ENCODE assay signal across 8 mouse cellular contexts in genomic region chr10:127339683-127340576, GRCm38 (mm10). TPM values are rescaled to one million over a fixed set of nuclear protein-coding genes. Genes with fewer than 3 reads are reported as not detected.
DNase-seq lines count a peak whose midpoint lies in the region; ATAC-seq and TF ChIP-seq lines count a peak whose summit lies in the region.
"Had no signal": no experiment of that assay in that cellular context is flagged by ENCODE, and none has a peak within 500 bp of the region (broad histone marks: within the 10 kb centered on the region; RNA-seq: fewer than 3 reads in every experiment).

No protein-coding gene starts in this region.

- no peak for TF ChIP-seq CTCF in lung, embryonic 14.5 days (IDR thresholded peaks at IDR 0.05; ENCODE audit: low read depth)

- H3K9me3 ChIP-seq in ES-E14 (ENCODE audit: control insufficient read depth, insufficient read depth, low read depth, low read length): no peaks in the 10 kb centered on the region
- H3K9me3 ChIP-seq in forebrain, embryonic 12.5 days: no peaks in the 10 kb centered on the region
- H3K9me3 ChIP-seq in hindbrain, embryonic 15.5 days: no peaks in the 10 kb centered on the region
- no peaks in the 10 kb centered on the region for H3K9me3 ChIP-seq in lung, embryonic 14.5 days (ENCODE audit: low read depth, low read length)
- no peaks in the 10 kb centered on the region for H3K9me3 ChIP-seq in stomach, embryonic 14.5 days (ENCODE audit: control insufficient read depth, low read depth, low read length)

- H3K9ac ChIP-seq in ES-E14 (ENCODE audit: insufficient read depth, low read depth, low read length, poor library complexity, severe bottlenecking): peak overlapping the region; percentile 83
- H3K9ac ChIP-seq in forebrain, embryonic 12.5 days: peak overlapping the region; percentile 44
- no peak overlapping the region for H3K9ac ChIP-seq in hindbrain, embryonic 15.5 days
- H3K9ac ChIP-seq in lung, embryonic 14.5 days: peak overlapping the region; percentile 66
- H3K9ac ChIP-seq in stomach, embryonic 14.5 days (replicated peaks; ENCODE audit: low read depth, low read length): peak overlapping the region; percentile 57

- peaks cover 13 to 22% of the 10 kb centered on the region in 2 experiments for H3K4me1 ChIP-seq in ES-E14 (ENCODE audit: control insufficient read depth in 2 of 2, insufficient read depth in 2 of 2, low read length in 2 of 2, poor library complexity in 1 of 2)
- H3K4me1 ChIP-seq in forebrain, embryonic 12.5 days: peaks cover 38% of the 10 kb centered on the region
- peaks cover 34% of the 10 kb centered on the region for H3K4me1 ChIP-seq in hindbrain, embryonic 15.5 days (replicated peaks)
- no peaks in the 10 kb centered on the region for H3K4me1 ChIP-seq in lung, embryonic 14.5 days (ENCODE audit: insufficient read depth)
- 0 out of 2 replicates have a peak, but pooled peaks cover 6% of the 10 kb centered on the region for H3K4me1 ChIP-seq in stomach, embryonic 14.5 days (ENCODE audit: control insufficient read depth, insufficient read depth, low read length)

- H3K27ac ChIP-seq in ES-E14 (ENCODE audit: insufficient read depth, low read depth, low read length, poor library complexity, severe bottlenecking): peak overlapping the region; percentile 95
- H3K27ac ChIP-seq in forebrain, embryonic 12.5 days: peak overlapping the region; percentile 70
- H3K27ac ChIP-seq in hindbrain, embryonic 15.5 days (replicated peaks): peak overlapping the region; percentile 66
- peak overlapping the region; percentile 96 for H3K27ac ChIP-seq in lung, embryonic 14.5 days (ENCODE audit: low read depth)
- peak overlapping the region; percentile 97 for H3K27ac ChIP-seq in stomach, embryonic 14.5 days (ENCODE audit: low read length)

- peak overlapping the region; percentile 78 for H3K4me2 ChIP-seq in forebrain, embryonic 12.5 days
- peak overlapping the region; percentile 66 for H3K4me2 ChIP-seq in hindbrain, embryonic 15.5 days
- H3K4me2 ChIP-seq in lung, embryonic 14.5 days: peak overlapping the region; percentile 88
- peak overlapping the region; percentile 92 for H3K4me2 ChIP-seq in stomach, embryonic 14.5 days (replicated peaks; ENCODE audit: low read depth, low read length)

- WGBS in forebrain, embryonic 12.5 days: under 1% methylated on average over 41 of the region's 42 CpGs
- WGBS in hindbrain, embryonic 15.5 days: under 1% methylated on average over 40 of the region's 42 CpGs
- WGBS in lung, embryonic 14.5 days: under 1% methylated on average over 40 of the region's 42 CpGs
- WGBS in stomach, embryonic 14.5 days: under 1% methylated on average over 39 of the region's 42 CpGs

- H3K36me3 ChIP-seq in ES-E14 (ENCODE audit: control insufficient read depth, insufficient read depth, low read length, poor library complexity, severe bottlenecking): peaks cover 11% of the 10 kb centered on the region
- no peaks in the 10 kb centered on the region for H3K36me3 ChIP-seq in forebrain, embryonic 12.5 days (replicated peaks)
- H3K36me3 ChIP-seq in hindbrain, embryonic 15.5 days: no peaks in the 10 kb centered on the region
- H3K36me3 ChIP-seq in lung, embryonic 14.5 days (ENCODE audit: insufficient read depth): peaks cover 23% of the 10 kb centered on the region
- peaks cover 9% of the 10 kb centered on the region; the same call in 1 of the 2 replicates for H3K36me3 ChIP-seq in stomach, embryonic 14.5 days (ENCODE audit: control insufficient read depth, insufficient read depth, low read length)

- H3K4me3 ChIP-seq in ES-E14 (ENCODE audit: insufficient read depth in 1 of 2, low read depth in 1 of 2, low read length in 2 of 2, poor library complexity in 1 of 2, severe bottlenecking in 1 of 2): peak overlapping the region; percentile 71 to 89
- peak overlapping the region; percentile 41 for H3K4me3 ChIP-seq in forebrain, embryonic 12.5 days (replicated peaks)
- peak overlapping the region; percentile 36 for H3K4me3 ChIP-seq in hindbrain, embryonic 15.5 days
- H3K4me3 ChIP-seq in lung, embryonic 14.5 days (ENCODE audit: low read depth, low read length): peak overlapping the region; percentile 57
- peak overlapping the region; percentile 57 for H3K4me3 ChIP-seq in stomach, embryonic 14.5 days (ENCODE audit: low read depth, low read length)

- peak; percentile 57 for ATAC-seq in forebrain, embryonic 12.5 days (ENCODE audit: low FRiP score)
- no peak for ATAC-seq in hindbrain, embryonic 15.5 days (ENCODE audit: low FRiP score, low read depth)
- ATAC-seq in lung, embryonic 14.5 days (ENCODE audit: insufficient read depth): peak; percentile 65
- ATAC-seq in stomach, embryonic 14.5 days (ENCODE audit: insufficient number of reproducible peaks, insufficient read depth, low FRiP score, low read depth): peak; percentile 31; the same call in 1 of the 2 replicates

- H3K27me3 ChIP-seq in forebrain, embryonic 12.5 days: peaks cover 42% of the 10 kb centered on the region
- peaks cover 38% of the 10 kb centered on the region for H3K27me3 ChIP-seq in hindbrain, embryonic 15.5 days
- peaks cover 15% of the 10 kb centered on the region; the same call in 1 of the 2 replicates for H3K27me3 ChIP-seq in lung, embryonic 14.5 days (ENCODE audit: insufficient read depth, low read length)
- H3K27me3 ChIP-seq in stomach, embryonic 14.5 days (ENCODE audit: control insufficient read depth, insufficient read depth, low read length): no peaks in the 10 kb centered on the region

- in situ Hi-C loops in ES-E14 (cut with MboI; ENCODE audit: low sequenced_read_pairs in 2 of 2, unreplicated experiment in 2 of 2): no loop called here

- peak; percentile 27 to 29 for DNase-seq in B cell, adult 2 months
- DNase-seq in ES-E14 (ENCODE audit: low read depth, low spot score): no peak
- DNase-seq in lung, embryonic 14.5 days: peak; percentile 90
- no peak for DNase-seq in cerebellum, adult 9-10 months

TF ChIP-seq in ES-E14, 5 proteins besides CTCF, POLR2A, EP300 and RAD21:
- no peak for TF ChIP-seq MAFK (IDR thresholded peaks at IDR 0.05; ENCODE audit: insufficient read depth, low read depth, low read length)
- no peak for TF ChIP-seq ZC3H11A (IDR thresholded peaks at IDR 0.05; ENCODE audit: borderline replicate concordance, low read depth, low read length)
- TF ChIP-seq HCFC1 (IDR thresholded peaks at IDR 0.05; ENCODE audit: borderline replicate concordance, insufficient read depth, low read length): no peak; the same call in 1 of the 2 replicates
- TF ChIP-seq ZNF384 (IDR thresholded peaks at IDR 0.05; ENCODE audit: low read depth, low read length): no peak
- no peak for TF ChIP-seq CHD2 (IDR thresholded peaks at IDR 0.05; ENCODE audit: low read depth, low read length)

RNA-seq across cellular contexts. Expression of gene Gli1, which starts 1.8 kb away (rescaled TPM):
- total RNA-seq in ES-E14 (2012; rRNA removed): 14.9 and 47.3 TPM in 2 replicates
- polyA plus RNA-seq in forebrain, embryonic 12.5 days (2016; fragmentation: Nextera tagmentation; extraction: Ambion mirVana): 3.2 and 3.6 TPM in 2 replicates
- polyA plus RNA-seq in hindbrain, embryonic 15.5 days (2015; fragmentation: Nextera tagmentation; extraction: Ambion mirVana): 1.6 and 2.0 TPM in 2 replicates
- polyA plus RNA-seq in lung, embryonic 14.5 days (2014; fragmentation: Nextera tagmentation; extraction: Ambion mirVana): 14.7 and 16.9 TPM in 2 replicates
- 15.5 and 17.6 TPM in 2 replicates for polyA plus RNA-seq in stomach, embryonic 14.5 days (2014; fragmentation: Nextera tagmentation; extraction: Ambion mirVana)

RNA-seq across cellular contexts. Expression of gene Inhbe, which starts 14.3 kb away (rescaled TPM):
- 0.22 and 0.69 TPM in 2 replicates for total RNA-seq in ES-E14 (2012; rRNA removed)
- polyA plus RNA-seq in forebrain, embryonic 12.5 days (2016; fragmentation: Nextera tagmentation; extraction: Ambion mirVana): 0.06 TPM in 1 of 2 replicates, not detected in the other
- 0.09 TPM in 1 of 2 replicates, not detected in the other for polyA plus RNA-seq in hindbrain, embryonic 15.5 days (2015; fragmentation: Nextera tagmentation; extraction: Ambion mirVana)
- polyA plus RNA-seq in lung, embryonic 14.5 days (2014; fragmentation: Nextera tagmentation; extraction: Ambion mirVana): 0.04 TPM in 1 of 2 replicates, not detected in the other
- not detected in 2 replicates for polyA plus RNA-seq in stomach, embryonic 14.5 days (2014; fragmentation: Nextera tagmentation; extraction: Ambion mirVana)
- polyA plus RNA-seq: large intestine, adult 2 months had no signal

RNA-seq across cellular contexts. Expression of gene Arhgap9, which starts 18.2 kb away (rescaled TPM):
- 2.6 and 5.1 TPM in 2 replicates for total RNA-seq in ES-E14 (2012; rRNA removed)
- polyA plus RNA-seq in forebrain, embryonic 12.5 days (2016; fragmentation: Nextera tagmentation; extraction: Ambion mirVana): 0.64 and 1.3 TPM in 2 replicates
- 0.86 and 1.5 TPM in 2 replicates for polyA plus RNA-seq in hindbrain, embryonic 15.5 days (2015; fragmentation: Nextera tagmentation; extraction: Ambion mirVana)
- polyA plus RNA-seq in lung, embryonic 14.5 days (2014; fragmentation: Nextera tagmentation; extraction: Ambion mirVana): 3.2 and 4.2 TPM in 2 replicates
- polyA plus RNA-seq in stomach, embryonic 14.5 days (2014; fragmentation: Nextera tagmentation; extraction: Ambion mirVana): 3.2 and 3.9 TPM in 2 replicates

RNA-seq across cellular contexts. Expression of gene Mars, which starts 28.3 kb away (rescaled TPM):
- total RNA-seq in ES-E14 (2012; rRNA removed): 206 and 377 TPM in 2 replicates
- 177 and 183 TPM in 2 replicates for polyA plus RNA-seq in forebrain, embryonic 12.5 days (2016; fragmentation: Nextera tagmentation; extraction: Ambion mirVana)
- polyA plus RNA-seq in hindbrain, embryonic 15.5 days (2015; fragmentation: Nextera tagmentation; extraction: Ambion mirVana): 115 and 118 TPM in 2 replicates
- 128 and 132 TPM in 2 replicates for polyA plus RNA-seq in lung, embryonic 14.5 days (2014; fragmentation: Nextera tagmentation; extraction: Ambion mirVana)
- 96.9 and 107 TPM in 2 replicates for polyA plus RNA-seq in stomach, embryonic 14.5 days (2014; fragmentation: Nextera tagmentation; extraction: Ambion mirVana)

RNA-seq across cellular contexts. Expression of gene Inhbc, which starts 30.3 kb away (rescaled TPM):
- total RNA-seq in ES-E14 (2012; rRNA removed): 0.36 and 1.2 TPM in 2 replicates
- not detected in 2 replicates for polyA plus RNA-seq in forebrain, embryonic 12.5 days (2016; fragmentation: Nextera tagmentation; extraction: Ambion mirVana)
- polyA plus RNA-seq in hindbrain, embryonic 15.5 days (2015; fragmentation: Nextera tagmentation; extraction: Ambion mirVana): not detected in 2 replicates
- not detected in 2 replicates for polyA plus RNA-seq in lung, embryonic 14.5 days (2014; fragmentation: Nextera tagmentation; extraction: Ambion mirVana)
- polyA plus RNA-seq in stomach, embryonic 14.5 days (2014; fragmentation: Nextera tagmentation; extraction: Ambion mirVana): 0.35 TPM in 1 of 2 replicates, not detected in the other
- polyA plus RNA-seq: large intestine, adult 2 months had no signal

Comparison
In these comparisons a context has a peak if more than half of its experiments do, and no peak if none do; other contexts are left out.
1. DNase-seq: peak in B cell, adult 2 months (2 of 2) and lung, embryonic 14.5 days (single experiment); none in ES-E14 (single experiment) and cerebellum, adult 9-10 months (single experiment).
2. Peak in every context shown above with its lines, with median percentiles within 50 percentile points of each other: H3K27ac ChIP-seq, H3K4me3 ChIP-seq and H3K4me2 ChIP-seq.